Mouse (Mus musculus) hindbrain, postnatal 0 days (tissue): ENCODE results near the gene Ess2. TPM values are rescaled to one million over a fixed set of nuclear protein-coding genes. Genes with fewer than 3 reads are reported as not detected.

Experiments used
- ATAC-seq: fragments of 200-750 bp; cut with Nextera tagmentation; 2 replicates; pipeline ENCODE4 v1.8.0; 2017; ENCODE audit warnings: mild to moderate bottlenecking, moderate TSS enrichment, moderate library complexity
- DNase-seq: peaks from one replicate; pipeline ENCODE4 v3.0.0-alpha.2; 2015; ENCODE audit warnings: low spot score
- H3K27ac ChIP-seq: fragments of 300-500 bp; sonication (generic); 2 replicates; pipeline ENCODE4 v1.5.1; 2014; ENCODE audit warnings: mild to moderate bottlenecking
- H3K27me3 ChIP-seq: fragments of 300-500 bp; sonication (generic); 2 replicates; pipeline ENCODE4 v1.6.1; 2014; ENCODE audit warnings: low read length, mixed read lengths; ENCODE audit not compliant: insufficient read depth
- H3K36me3 ChIP-seq: fragments of 300-500 bp; sonication (generic); 2 replicates; pipeline ENCODE4 v1.6.1; 2014; ENCODE audit warnings: low read length, mixed read lengths; ENCODE audit not compliant: insufficient read depth
- H3K4me1 ChIP-seq: fragments of 300-500 bp; sonication (generic); 2 replicates; pipeline ENCODE4 v1.6.1; 2014; ENCODE audit warnings: antibody characterized with exemption, low read length, mixed read lengths; ENCODE audit not compliant: insufficient read depth
- H3K4me2 ChIP-seq: fragments of 300-500 bp; sonication (generic); 2 replicates; pipeline ENCODE4 v1.6.1; 2014; ENCODE audit warnings: low read depth, mild to moderate bottlenecking, low read length, moderate library complexity, mixed read lengths
- H3K4me3 ChIP-seq: fragments of 300-500 bp; sonication (generic); 2 replicates; pipeline ENCODE4 v1.5.1; 2014; ENCODE audit warnings: low read length
- H3K9ac ChIP-seq: fragments of 300-500 bp; sonication (generic); replicated peaks from 2 replicates; pipeline ENCODE4 v1.6.1; 2014; ENCODE audit warnings: mild to moderate bottlenecking, low read length, moderate library complexity, mixed read lengths
- H3K9me3 ChIP-seq: fragments of 300-500 bp; sonication (generic); 2 replicates; pipeline ENCODE4 v1.6.1; 2016; ENCODE audit warnings: low read length, mixed read lengths
- CTCF ChIP-seq: IDR thresholded peaks from 2 replicates; pipeline ENCODE4 v1.5.1; 2016; ENCODE audit warnings: antibody characterized with exemption, control low read depth, low read depth
- WGBS: fragments of 180-500 bp; shearing (Covaris S2); extraction: QIAGEN DNeasy Blood & Tissue Kit; methylation state at CpG from one replicate; pipeline ENCODE4 v1.1.7; 2014; 5-methylcytosine and 5-hydroxymethylcytosine counted together
- polyA plus RNA-seq: library from polyadenylated mRNA; unstranded; fragments of >200 nt; fragmentation: Nextera tagmentation; extraction: Ambion mirVana; gene quantifications from 2 replicates; pipeline ENCODE4 v1.2.1, GENCODE M21; 2015
- total RNA-seq: library from RNA; depleted of rRNA; stranded (reverse); fragments of >200 nt; gene quantifications from 2 replicates; pipeline ENCODE4 v1.2.3, GENCODE M21; 2014

Ess2 gene
- total and polyA plus RNA-seq, 2 experiments from 2014 or later: 37.7 to 38.8 TPM

DNA sequence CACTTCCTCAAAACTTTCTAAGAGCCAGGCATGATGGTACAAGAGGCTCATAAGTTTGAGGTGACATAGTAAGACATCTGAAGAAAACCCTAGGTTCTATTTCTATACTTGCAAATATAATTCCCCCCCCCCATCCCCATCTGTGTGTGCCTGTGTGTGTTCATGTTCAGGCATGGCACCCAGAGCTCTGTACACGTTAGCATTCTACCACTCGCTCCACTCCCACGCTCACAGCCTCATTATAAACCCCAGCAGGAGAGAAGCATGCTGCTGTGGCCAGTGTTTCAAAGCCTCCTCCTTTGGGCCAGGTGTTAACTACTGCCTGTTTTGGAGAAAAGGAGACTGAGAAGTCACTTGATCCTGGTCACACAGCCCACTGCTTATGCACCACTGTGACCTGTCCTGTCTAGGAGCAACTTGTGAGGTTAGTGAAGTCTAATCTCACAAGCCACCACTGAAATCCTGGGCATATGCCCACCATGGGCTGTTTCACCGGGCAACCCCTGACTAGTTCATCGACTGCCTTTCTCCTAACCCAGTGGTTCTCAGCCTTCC is 20.8 kb upstream of the Ess2 start:
- no peak for TF ChIP-seq CTCF
- WGBS: 72% methylated on average over 5 of the region's 5 CpGs
- no peak overlapping the region for H3K4me2 ChIP-seq

GRCm38 (mm10) chr16:17929631-17930030 is 18.5 kb upstream of the Ess2 start:
- H3K36me3 ChIP-seq: peaks cover 15% of the 10 kb centered on the region; the same call in 1 of the 2 replicates
- ATAC-seq (no peak), DNase-seq (no peak)
- no peak overlapping the region for H3K4me3 ChIP-seq
- H3K4me2 ChIP-seq: no peak overlapping the region
- no peak for TF ChIP-seq CTCF
- H3K9ac ChIP-seq: no peak overlapping the region
- peak overlapping the region; percentile 84; the same call in 1 of the 2 replicates for H3K27ac ChIP-seq
- WGBS: 47% methylated on average over 2 of the region's 2 CpGs
- H3K9me3 ChIP-seq: no peaks in the 10 kb centered on the region
- H3K27me3 ChIP-seq: no peaks in the 10 kb centered on the region
- peaks cover 11% of the 10 kb centered on the region for H3K4me1 ChIP-seq

More for the DNA sequence above, 20.8 kb upstream of the Ess2 start:
- Histone ChIP-seq H3K27me3 (0 out of 2 replicates have a peak, but pooled peaks cover 4% of the 10 kb centered on the region), H3K4me1 (peaks cover 3% of the 10 kb centered on the region), H3K36me3 (no peaks in the 10 kb centered on the region), H3K4me3 (no peak overlapping the region), H3K9me3 (no peaks in the 10 kb centered on the region), H3K9ac (no peak overlapping the region), H3K27ac (no peak overlapping the region)
- ATAC-seq: no peak
- DNase-seq: no peak

DNA sequence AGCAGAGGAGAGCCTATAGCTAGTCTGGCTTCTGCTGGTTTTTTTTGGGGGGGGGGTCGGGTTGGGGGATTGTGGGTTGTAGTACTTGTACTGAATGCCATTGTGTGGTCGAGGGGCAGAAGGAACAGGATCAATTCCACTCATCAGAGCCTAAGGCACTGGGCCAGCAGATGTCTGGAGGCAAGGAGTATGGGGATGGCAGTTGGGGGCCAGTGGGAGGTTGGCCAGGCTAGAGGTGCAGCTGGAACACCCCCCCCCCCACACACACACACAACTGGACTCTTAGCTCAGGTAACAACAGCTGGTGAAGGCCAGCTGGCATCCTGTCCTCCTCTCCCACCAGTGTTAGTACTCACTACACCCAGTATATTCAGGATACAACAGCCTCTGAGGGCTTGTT is 18.1 kb upstream of the Ess2 start:
- peak; percentile 3 for ATAC-seq
- no peak for DNase-seq
- Histone ChIP-seq H3K27ac (peak overlapping the region; percentile 84), H3K36me3 (peaks cover 15% of the 10 kb centered on the region; the same call in 1 of the 2 replicates), H3K9me3 (no peaks in the 10 kb centered on the region), H3K4me3 (no peak overlapping the region), H3K9ac (no peak overlapping the region), H3K27me3 (no peaks in the 10 kb centered on the region), H3K4me1 (peaks cover 11% of the 10 kb centered on the region), H3K4me2 (no peak overlapping the region)
- TF ChIP-seq CTCF: no peak
- WGBS: 9% methylated on average over 2 of the region's 2 CpGs

DNA sequence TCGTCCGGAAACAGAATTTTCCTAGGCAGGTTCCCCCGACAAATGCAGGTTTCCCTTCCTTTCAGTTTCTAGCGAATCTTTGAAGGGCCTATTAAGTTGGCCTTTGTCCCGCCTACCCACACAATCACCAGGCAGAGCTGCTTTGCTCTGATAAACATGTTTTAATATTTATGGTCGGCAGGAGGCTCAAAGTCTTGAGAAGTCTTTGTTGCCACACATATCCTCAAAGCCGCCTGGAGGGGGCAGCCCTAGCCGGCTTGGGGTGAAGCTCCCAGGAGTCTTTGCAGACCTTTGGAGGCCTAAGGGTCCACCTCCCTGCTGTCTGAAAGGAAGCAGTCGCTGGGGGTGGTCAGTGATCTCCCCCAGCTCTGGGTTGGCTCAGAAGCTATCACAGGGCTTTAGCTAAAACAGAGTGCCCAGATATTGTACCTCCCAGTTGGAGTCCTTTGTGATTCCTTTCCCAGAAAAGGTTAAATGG is 17.5 kb upstream of the Ess2 start:
- H3K9me3 ChIP-seq: no peaks in the 10 kb centered on the region
- H3K27me3 ChIP-seq: no peaks in the 10 kb centered on the region
- whole genome bisulfite sequencing: 1% methylated on average over 9 of the region's 9 CpGs
- peak overlapping the region; percentile 81 for H3K9ac ChIP-seq
- H3K4me3 ChIP-seq: peak overlapping the region; percentile 85
- peak; percentile 77 for TF ChIP-seq CTCF
- peaks cover 11% of the 10 kb centered on the region for H3K4me1 ChIP-seq
- peaks cover 15% of the 10 kb centered on the region; the same call in 1 of the 2 replicates for H3K36me3 ChIP-seq
- peak overlapping the region; percentile 80 for H3K4me2 ChIP-seq
- peak; percentile 70 for ATAC-seq
- peak overlapping the region; percentile 84 for H3K27ac ChIP-seq
- DNase-seq: peak; percentile 88

GRCm38 (mm10) chr16:17928087-17928580 is 17.0 kb upstream of the Ess2 start, which contains the start of gene Slc25a1:
Slc25a1 (minus strand) TSS chr16:17928219.
- H3K27me3 ChIP-seq: no peaks in the 10 kb centered on the region
- no peak for TF ChIP-seq CTCF
- peaks cover 11% of the 10 kb centered on the region for H3K4me1 ChIP-seq
- peak within 1 kb of the TSS; percentile 84 for H3K27ac ChIP-seq
- under 1% methylated on average over 47 of the region's 47 CpGs for WGBS
- peak within 1 kb of the TSS; percentile 85 for H3K4me3 ChIP-seq
- peak within 1 kb of the TSS; percentile 80 for H3K4me2 ChIP-seq
- ATAC-seq (peak; percentile 74), DNase-seq (peak; percentile 83)
- peak within 1 kb of the TSS; percentile 81 for H3K9ac ChIP-seq
- no peaks in the 10 kb centered on the region for H3K9me3 ChIP-seq
- peaks cover 15% of the 10 kb centered on the region; the same call in 1 of the 2 replicates for H3K36me3 ChIP-seq

DNA sequence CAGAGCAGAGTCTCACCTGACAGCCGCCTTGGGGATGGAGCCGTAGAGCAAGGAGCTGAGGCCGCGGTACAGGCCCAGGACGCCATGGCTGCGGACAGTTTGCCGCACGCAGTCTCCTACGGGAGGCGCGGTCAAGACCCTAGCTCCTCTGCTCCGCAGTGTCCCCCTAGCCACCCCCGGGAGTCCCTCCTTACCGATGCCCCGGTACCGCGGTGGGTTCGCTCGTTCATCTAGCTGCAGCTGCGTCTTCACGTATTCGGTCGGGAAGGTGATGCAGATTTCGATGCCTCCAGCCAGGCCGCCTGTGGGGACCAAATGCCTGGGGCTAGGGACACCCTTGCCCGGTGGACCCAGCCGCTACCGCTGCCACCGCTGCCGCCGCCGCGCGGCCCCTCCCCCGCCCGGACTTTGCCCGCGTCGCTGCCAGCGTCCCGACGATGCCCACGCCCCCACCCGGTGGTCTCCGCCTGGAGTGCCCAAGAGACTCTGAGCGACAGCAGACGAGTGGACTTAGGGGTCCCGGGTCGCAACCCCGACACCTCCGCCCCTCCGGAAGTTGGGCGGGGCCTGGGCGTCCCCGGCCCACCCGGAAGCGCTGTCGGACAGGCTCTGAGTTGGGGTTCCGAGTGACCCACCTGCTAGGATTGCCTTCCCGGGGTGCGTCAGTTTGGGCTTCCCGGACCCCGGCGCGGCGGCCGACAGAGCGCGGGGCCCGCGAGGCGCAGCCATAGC is 16.4 kb upstream of the Ess2 start:
- peaks cover 14% of the 10 kb centered on the region for H3K4me1 ChIP-seq
- peak overlapping the region; percentile 81 for H3K9ac ChIP-seq
- H3K27me3 ChIP-seq: no peaks in the 10 kb centered on the region
- ATAC-seq (peak; percentile 38), DNase-seq (peak; percentile 56)
- peak overlapping the region; percentile 84 for H3K27ac ChIP-seq
- peaks cover 15% of the 10 kb centered on the region; the same call in 1 of the 2 replicates for H3K36me3 ChIP-seq
- no peak for TF ChIP-seq CTCF
- H3K4me2 ChIP-seq: peak overlapping the region; percentile 80
- under 1% methylated on average over 71 of the region's 72 CpGs for WGBS
- peak overlapping the region; percentile 85 for H3K4me3 ChIP-seq
- no peaks in the 10 kb centered on the region for H3K9me3 ChIP-seq
